Mouse (Mus musculus) thymus, postnatal 0 days (tissue): Measurements from ENCODE around the gene Glb1l. TPM values are rescaled to one million over a fixed set of nuclear protein-coding genes. Genes with fewer than 3 reads are reported as not detected.

Experiments
- DNase-seq: peaks from one replicate; pipeline ENCODE4 v3.0.0-alpha.2; 2015; ENCODE audit warnings: low spot score
- microRNA-seq: library from miRNA; unstranded; fragments of <30 nt; microRNA quantifications from one replicate; pipeline ENCODE4, GENCODE M21; 2016; ENCODE audit warnings: borderline number of aligned reads
- polyA plus RNA-seq: library from polyadenylated mRNA; unstranded; fragments of >200 nt; fragmentation: Nextera tagmentation; extraction: Ambion mirVana; gene quantifications from 2 replicates; pipeline ENCODE4 v1.2.1, GENCODE M21; 2015

Glb1l gene
- polyA plus RNA-seq, 1 experiment from 2014 or later = 11.3 TPM

- DNase-seq = no peak
These were observed 54.8 kb downstream of the Glb1l start for GRCm38 (mm10) chr1:75155837-75156236.

GRCm38 (mm10) chr1:75148727-75149126 lies 61.9 kb downstream of the Glb1l start:
- no peak for DNase-seq

Small RNA genes lying within 50 kb of the gene (microRNA-seq; reads per million reads assigned to microRNA genes)
- not detected for gene Gm27943

Other genes starting within 250 kb of the Glb1l start
- 14.6 and 15.7 TPM in 2 replicates for gene Nhej1, start 85.6 kb downstream of the Glb1l start, polyA plus RNA-seq
- 0.20 and 0.41 TPM in 2 replicates for gene Slc23a3, start 76.9 kb downstream of the Glb1l start, polyA plus RNA-seq
- 74.5 and 79.4 TPM in 2 replicates for gene Cnppd1, start 68.1 kb downstream of the Glb1l start, polyA plus RNA-seq
- 41.8 and 43.7 TPM in 2 replicates for gene Retreg2, start 68.0 kb downstream of the Glb1l start, polyA plus RNA-seq
- gene Zfand2b, start 42.2 kb downstream of the Glb1l start, polyA plus RNA-seq = 47.8 and 48.6 TPM in 2 replicates
- gene Abcb6, start 30.4 kb downstream of the Glb1l start, polyA plus RNA-seq = 9.4 and 11.4 TPM in 2 replicates
- 16.0 and 17.7 TPM in 2 replicates for gene Ankzf1, start 18.7 kb downstream of the Glb1l start, polyA plus RNA-seq
- gene Atg9a, start 18.6 kb downstream of the Glb1l start, polyA plus RNA-seq = 12.7 and 14.3 TPM in 2 replicates
- 114 and 120 TPM in 2 replicates for gene Stk16, start within 50 bp of the Glb1l start, polyA plus RNA-seq
- gene Tuba4a, start 9.1 kb upstream of the Glb1l start, polyA plus RNA-seq = 170 and 193 TPM in 2 replicates
- gene A630095N17Rik, start 21.3 kb upstream of the Glb1l start, polyA plus RNA-seq = 0.78 and 0.96 TPM in 2 replicates
- 14.2 and 14.7 TPM in 2 replicates for gene Dnajb2, start 25.6 kb upstream of the Glb1l start, polyA plus RNA-seq
- 0.98 and 1.1 TPM in 2 replicates for gene Ptprn, start 53.7 kb upstream of the Glb1l start, polyA plus RNA-seq
- 1.5 and 1.7 TPM in 2 replicates for gene Resp18, start 67.6 kb upstream of the Glb1l start, polyA plus RNA-seq
- gene Dnpep, start 107.2 kb upstream of the Glb1l start, polyA plus RNA-seq = 84.3 and 87.0 TPM in 2 replicates
- gene Des, start 149.5 kb upstream of the Glb1l start, polyA plus RNA-seq = 6.0 and 7.4 TPM in 2 replicates
- 1.6 and 1.8 TPM in 2 replicates for gene Speg, start 164.5 kb upstream of the Glb1l start, polyA plus RNA-seq
- gene Gmppa, start 225.1 kb upstream of the Glb1l start, polyA plus RNA-seq = 51.4 and 58.5 TPM in 2 replicates
- gene Asic4, start 239.6 kb upstream of the Glb1l start, polyA plus RNA-seq = not detected in 2 replicates